Mouse (Mus musculus): Measurements from ENCODE around the gene Josd2.

DNA sequence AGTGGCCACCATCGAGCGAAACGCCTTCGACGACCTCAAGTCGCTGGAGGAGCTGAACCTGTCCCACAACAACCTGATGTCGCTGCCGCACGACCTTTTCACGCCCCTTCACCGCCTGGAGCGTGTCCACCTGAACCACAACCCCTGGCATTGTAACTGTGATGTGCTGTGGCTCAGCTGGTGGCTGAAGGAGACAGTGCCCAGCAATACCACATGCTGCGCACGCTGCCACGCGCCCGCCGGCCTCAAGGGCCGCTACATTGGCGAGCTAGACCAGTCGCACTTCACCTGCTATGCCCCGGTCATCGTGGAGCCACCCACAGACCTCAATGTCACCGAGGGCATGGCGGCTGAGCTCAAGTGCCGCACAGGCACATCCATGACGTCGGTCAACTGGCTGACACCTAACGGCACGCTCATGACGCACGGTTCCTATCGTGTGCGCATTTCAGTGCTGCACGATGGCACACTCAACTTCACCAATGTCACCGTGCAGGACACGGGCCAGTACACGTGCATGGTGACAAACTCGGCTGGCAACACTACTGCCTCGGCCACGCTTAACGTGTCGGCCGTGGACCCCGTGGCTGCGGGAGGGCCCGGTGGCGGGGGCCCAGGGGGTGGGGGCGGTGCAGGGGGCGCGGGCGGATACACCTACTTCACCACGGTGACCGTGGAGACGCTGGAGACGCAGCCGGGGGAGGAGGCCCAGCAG is 6.1 kb upstream of the Josd2 start:
- TF ChIP-seq MYOG (IDR thresholded peaks at IDR 0.05; ENCODE audit: control insufficient read depth in 1 of 3, insufficient read depth in 1 of 3, insufficient read length in 2 of 3, low read depth in 2 of 3), result no peak
- TF ChIP-seq MAX (IDR thresholded peaks at IDR 0.05; ENCODE audit: low read depth), result no peak
- no peak for TF ChIP-seq POLR2A (IDR thresholded peaks at IDR 0.05; ENCODE audit: insufficient read length, low read depth)
- no peak for TF ChIP-seq POLR2AphosphoS2 (IDR thresholded peaks at IDR 0.05; ENCODE audit: insufficient read length, low read depth)

Measured in myocyte (in vitro differentiated cells).